Mouse (Mus musculus) heart, adult 2 months (tissue): ENCODE measurements at regions not wholly inside any gene's neighbourhood (a gene's known extent, or its start where the extent isn't known, plus 50 kb on each side); places are given as distances from the start of the nearest gene placed in this dataset.

ENCODE experiments used
- CTCF ChIP-seq: fragments of 200-600 bp; IDR thresholded peaks from 2 replicates; pipeline ENCODE4 v1.8.1; 2022; ENCODE audit warnings: antibody characterized with exemption, mild to moderate bottlenecking, moderate library complexity
- POLR2A ChIP-seq: fragments of 200-500 bp; IDR thresholded peaks from 2 replicates; pipeline ENCODE4 v1.6.1; 2011; ENCODE audit warnings: mild to moderate bottlenecking, low read depth, low read length, control low read depth; ENCODE audit not compliant: insufficient read depth

DNA sequence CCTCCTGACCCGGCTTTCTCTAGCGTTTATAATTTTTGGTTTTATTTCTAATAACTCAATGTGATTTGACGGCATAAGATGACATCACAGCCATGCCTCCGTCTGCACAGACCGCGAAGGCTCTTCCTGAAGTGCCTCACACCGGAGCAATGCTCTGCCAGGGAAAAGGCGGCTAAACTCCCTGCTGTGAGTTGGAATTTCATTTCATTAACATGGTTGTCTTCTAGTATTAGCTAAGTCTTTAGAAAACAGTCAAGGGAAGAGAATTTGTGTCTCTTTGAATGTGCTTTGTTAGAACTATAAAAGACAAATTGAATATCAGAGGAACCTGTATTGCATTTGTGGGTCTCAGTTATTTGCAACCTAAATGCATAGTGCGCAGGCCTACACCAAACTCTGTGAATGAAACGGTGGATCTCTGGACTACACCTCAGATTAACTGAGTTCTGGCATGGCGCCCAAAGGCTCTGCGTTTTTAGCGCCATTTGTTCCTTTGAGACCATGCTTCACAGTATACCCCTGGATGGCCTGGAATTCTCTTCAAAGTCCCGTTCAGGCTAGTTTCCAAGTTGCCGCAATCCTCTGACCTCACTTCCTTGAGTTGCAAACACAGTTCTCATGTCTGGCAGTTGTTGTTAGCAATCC, 502.0 kb downstream of the Zfp704 start:
- TF ChIP-seq CTCF (no peak), POLR2A (no peak)
